ENCODE assay signal across 11 mouse cellular contexts in the genomic region with DNA sequence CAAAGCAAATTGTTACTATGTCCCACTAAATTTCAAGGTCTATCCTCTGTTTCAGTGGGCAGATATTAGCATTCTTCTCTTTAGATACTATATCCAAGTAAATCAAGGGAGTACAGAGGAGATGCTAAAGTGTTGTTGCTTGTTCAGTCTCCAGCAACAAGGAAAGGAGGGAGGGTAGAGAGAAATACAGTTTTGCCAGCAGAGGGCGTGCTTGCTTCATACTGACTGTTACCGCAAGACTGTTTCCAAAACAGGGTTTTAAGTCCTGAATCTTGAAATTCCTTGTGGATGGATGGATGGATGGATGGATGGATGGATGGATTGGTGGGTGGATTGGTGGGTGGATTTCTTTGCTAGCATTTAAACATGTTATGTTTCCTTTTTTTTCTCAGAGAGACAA. TPM values are rescaled to one million over a fixed set of nuclear protein-coding genes. Genes with fewer than 3 reads are reported as not detected.
A peak's percentile ranks its signal among the peaks of the same experiment; 100 is the strongest.
DNase-seq lines count a peak whose midpoint lies in the region; ATAC-seq lines count a peak whose summit lies in the region.
"Had no signal": no experiment of that assay in that cellular context is flagged by ENCODE, and none has a peak within 500 bp of the region (broad histone marks: within the 10 kb centered on the region; RNA-seq: fewer than 3 reads in every experiment).

No protein-coding gene starts in this region.

- WGBS in hindbrain, embryonic 10.5 days: 3% methylated on average over 2 of the region's 2 CpGs
- WGBS in hindbrain, embryonic 16.5 days: 6% methylated on average over 2 of the region's 2 CpGs

- no peak overlapping the region for H3K4me3 ChIP-seq in hindbrain, embryonic 10.5 days
- no peak overlapping the region for H3K4me3 ChIP-seq in hindbrain, embryonic 16.5 days (ENCODE audit: low read length)
- H3K4me3 ChIP-seq: embryonic facial prominence, embryonic 15.5 days; liver, embryonic 13.5 days; stomach, embryonic 15.5 days had no signal

- DNase-seq in hindbrain, embryonic 10.5 days (ENCODE audit: low spot score): peak; percentile 49
- DNase-seq in A20 (ENCODE audit: low read depth, low spot score) (peak; percentile 72), NIH3T3 (ENCODE audit: low read depth) (peak; percentile 88)
- peak; percentile 81 for DNase-seq in embryo, embryonic 10 days (ENCODE audit: low spot score)
- peak; percentile 80 for DNase-seq in kidney, postnatal 10 days
- peak; percentile 61 for DNase-seq in thymus, postnatal 14 days
- DNase-seq: liver, embryonic 13.5 days had no signal

- ATAC-seq in hindbrain, embryonic 16.5 days: no peak
- peak; percentile 54 for ATAC-seq in megakaryocyte, adult 5-6 weeks (ENCODE audit: poor library complexity, severe bottlenecking)

- H3K27me3 ChIP-seq in hindbrain, embryonic 10.5 days (ENCODE audit: insufficient read depth, poor library complexity, severe bottlenecking): no peaks in the 10 kb centered on the region
- no peaks in the 10 kb centered on the region for H3K27me3 ChIP-seq in hindbrain, embryonic 16.5 days (replicated peaks; ENCODE audit: control insufficient read depth, insufficient read depth, low read length)
- H3K27me3 ChIP-seq: embryonic facial prominence, embryonic 15.5 days; liver, embryonic 13.5 days; stomach, embryonic 15.5 days had no signal

- no peak overlapping the region for H3K27ac ChIP-seq in hindbrain, embryonic 10.5 days
- no peak overlapping the region for H3K27ac ChIP-seq in hindbrain, embryonic 16.5 days (ENCODE audit: low read depth, low read length)
- H3K27ac ChIP-seq: embryonic facial prominence, embryonic 15.5 days; liver, embryonic 13.5 days; stomach, embryonic 15.5 days had no signal

- no peaks in the 10 kb centered on the region for H3K9me3 ChIP-seq in hindbrain, embryonic 10.5 days
- no peaks in the 10 kb centered on the region for H3K9me3 ChIP-seq in hindbrain, embryonic 16.5 days (ENCODE audit: control insufficient read depth, low read length)
- H3K9me3 ChIP-seq: embryonic facial prominence, embryonic 15.5 days; liver, embryonic 13.5 days; stomach, embryonic 15.5 days had no signal

- H3K4me1 ChIP-seq in hindbrain, embryonic 10.5 days (replicated peaks): no peaks in the 10 kb centered on the region
- H3K4me1 ChIP-seq in hindbrain, embryonic 16.5 days (ENCODE audit: control insufficient read depth, insufficient read depth, low read depth, low read length): no peaks in the 10 kb centered on the region
- H3K4me1 ChIP-seq: embryonic facial prominence, embryonic 15.5 days; liver, embryonic 13.5 days; stomach, embryonic 15.5 days had no signal

- H3K4me2 ChIP-seq in hindbrain, embryonic 16.5 days (ENCODE audit: low read length): no peak overlapping the region
- H3K4me2 ChIP-seq: embryonic facial prominence, embryonic 15.5 days; liver, embryonic 13.5 days; stomach, embryonic 15.5 days had no signal

- H3K36me3 ChIP-seq in hindbrain, embryonic 10.5 days: peaks cover 9% of the 10 kb centered on the region
- 0 out of 2 replicates have a peak, but pooled peaks cover 2% of the 10 kb centered on the region for H3K36me3 ChIP-seq in hindbrain, embryonic 16.5 days (ENCODE audit: control insufficient read depth, insufficient read depth, low read length)

- no peak overlapping the region for H3K9ac ChIP-seq in hindbrain, embryonic 16.5 days (ENCODE audit: low read depth, low read length)
- H3K9ac ChIP-seq: embryonic facial prominence, embryonic 15.5 days; liver, embryonic 13.5 days; stomach, embryonic 15.5 days had no signal

RNA-seq across cellular contexts. Expression of a gene that starts 25.7 kb away (rescaled TPM):
- polyA plus RNA-seq in hindbrain, embryonic 10.5 days (2016; fragmentation: Nextera tagmentation; extraction: Ambion mirVana): 504 and 541 TPM in 2 replicates
- 1,030 and 1,170 TPM in 2 replicates for polyA plus RNA-seq in hindbrain, embryonic 16.5 days (2015; fragmentation: Nextera tagmentation; extraction: Ambion mirVana)
- total RNA-seq in megakaryocyte, adult 5-6 weeks (2015): 75.2 and 75.9 TPM in 2 replicates
- 119 and 127 TPM in 2 replicates for total RNA-seq in megakaryocyte, adult 5-6 weeks (2017)

RNA-seq across cellular contexts. Expression of a gene that starts 33.4 kb away (rescaled TPM):
- 2.9 and 4.1 TPM in 2 replicates for polyA plus RNA-seq in hindbrain, embryonic 10.5 days (2016; fragmentation: Nextera tagmentation; extraction: Ambion mirVana)
- polyA plus RNA-seq in hindbrain, embryonic 16.5 days (2015; fragmentation: Nextera tagmentation; extraction: Ambion mirVana): 9.8 and 10.9 TPM in 2 replicates
- total RNA-seq in megakaryocyte, adult 5-6 weeks (2015): 20.8 and 24.5 TPM in 2 replicates
- 20.2 and 30.7 TPM in 2 replicates for total RNA-seq in megakaryocyte, adult 5-6 weeks (2017)

RNA-seq across cellular contexts. Expression of a gene that starts 33.8 kb away (rescaled TPM):
- polyA plus RNA-seq in hindbrain, embryonic 10.5 days (2016; fragmentation: Nextera tagmentation; extraction: Ambion mirVana): 14.9 and 19.8 TPM in 2 replicates
- 21.0 and 23.7 TPM in 2 replicates for polyA plus RNA-seq in hindbrain, embryonic 16.5 days (2015; fragmentation: Nextera tagmentation; extraction: Ambion mirVana)
- total RNA-seq in megakaryocyte, adult 5-6 weeks (2015): 14.5 and 19.8 TPM in 2 replicates
- total RNA-seq in megakaryocyte, adult 5-6 weeks (2017): 15.7 and 24.1 TPM in 2 replicates
